Mouse (Mus musculus) forebrain, embryonic 10.5 days (tissue): ENCODE results near the gene 1700129C05Rik. TPM values are rescaled to one million over a fixed set of nuclear protein-coding genes. Genes with fewer than 3 reads are reported as not detected.

ENCODE experiments used
- DNase-seq: peaks from one replicate; pipeline ENCODE4 v3.0.0-alpha.2; 2017; ENCODE audit warnings: low spot score; ENCODE audit errors: extremely low spot score
- H3K27ac ChIP-seq: fragments of 300-500 bp; sonication (generic); 2 replicates; pipeline ENCODE4 v1.5.1; 2016; ENCODE audit warnings: mild to moderate bottlenecking
- H3K27me3 ChIP-seq: fragments of 300-500 bp; sonication (generic); 2 replicates; pipeline ENCODE4 v1.6.1; 2016; ENCODE audit warnings: mild to moderate bottlenecking; ENCODE audit not compliant: poor library complexity, severe bottlenecking
- H3K36me3 ChIP-seq: fragments of 300-500 bp; sonication (generic); replicated peaks from 2 replicates; pipeline ENCODE4 v1.6.1; 2016; ENCODE audit warnings: mild to moderate bottlenecking, moderate library complexity
- H3K4me1 ChIP-seq: fragments of 300-500 bp; sonication (generic); 2 replicates; pipeline ENCODE4 v1.6.1; 2016
- H3K4me3 ChIP-seq: fragments of 300-500 bp; sonication (generic); 2 replicates; pipeline ENCODE4 v1.5.1; 2016; ENCODE audit warnings: mild to moderate bottlenecking, moderate library complexity
- H3K9me3 ChIP-seq: fragments of 300-500 bp; sonication (generic); 2 replicates; pipeline ENCODE4 v1.6.1; 2016; ENCODE audit warnings: mild to moderate bottlenecking, moderate library complexity
- WGBS: fragments of 180-500 bp; shearing (Covaris S2); methylation state at CpG from one replicate; pipeline ENCODE4 v1.1.7; 2016; 5-methylcytosine and 5-hydroxymethylcytosine counted together
- polyA plus RNA-seq: library from polyadenylated mRNA; unstranded; fragments of >200 nt; fragmentation: Nextera tagmentation; extraction: Ambion mirVana; gene quantifications from 2 replicates; pipeline ENCODE4 v1.2.1, GENCODE M21; 2016

The 1700129C05Rik gene
- polyA plus RNA-seq: not detected in 2 replicates

- Histone ChIP-seq H3K27me3 (no peaks in the 10 kb centered on the region), H3K4me1 (no peaks in the 10 kb centered on the region), H3K4me3 (no peak within 1 kb of the TSS), H3K27ac (no peak within 1 kb of the TSS), H3K36me3 (no peaks in the 10 kb centered on the region), H3K9me3 (no peaks in the 10 kb centered on the region)
- WGBS: 96% methylated on average over 4 of the region's 4 CpGs
- DNase-seq: no peak
These were observed at the start of gene 1700129C05Rik for GRCm38 (mm10) chr14:59142793-59143192. TSS of gene 1700129C05Rik (minus strand) at chr14:59142893.

GRCm38 (mm10) chr14:59186121-59186520, 43.4 kb upstream of the 1700129C05Rik start:
- Histone ChIP-seq H3K27me3 (no peaks in the 10 kb centered on the region), H3K27ac (no peak overlapping the region), H3K36me3 (no peaks in the 10 kb centered on the region), H3K4me3 (no peak overlapping the region), H3K9me3 (no peaks in the 10 kb centered on the region), H3K4me1 (no peaks in the 10 kb centered on the region)
- no peak for DNase-seq
- 93% methylated on average over 2 of the region's 2 CpGs for WGBS

- Histone ChIP-seq H3K27ac (no peak overlapping the region), H3K27me3 (no peaks in the 10 kb centered on the region), H3K4me3 (no peak overlapping the region), H3K36me3 (no peaks in the 10 kb centered on the region), H3K9me3 (no peaks in the 10 kb centered on the region), H3K4me1 (no peaks in the 10 kb centered on the region)
- DNase-seq: no peak
These were observed 42.8 kb upstream of the 1700129C05Rik start for GRCm38 (mm10) chr14:59185514-59185913.

- H3K27me3 ChIP-seq: no peaks in the 10 kb centered on the region
- no peak overlapping the region for H3K4me3 ChIP-seq
- WGBS: 82% methylated on average over 2 of the region's 2 CpGs
- no peaks in the 10 kb centered on the region for H3K9me3 ChIP-seq
- H3K36me3 ChIP-seq: no peaks in the 10 kb centered on the region
- no peak for DNase-seq
- no peaks in the 10 kb centered on the region for H3K4me1 ChIP-seq
- no peak overlapping the region for H3K27ac ChIP-seq
These were observed 40.0 kb upstream of the 1700129C05Rik start for GRCm38 (mm10) chr14:59182732-59183131.

- Histone ChIP-seq H3K27ac (no peak within 1 kb of the TSS), H3K4me3 (no peak within 1 kb of the TSS)
- 91% methylated on average over 3 of the region's 3 CpGs for WGBS
These were observed 36.0 kb upstream of the 1700129C05Rik start, which contains the start of gene Gm5142 for GRCm38 (mm10) chr14:59178649-59179048. TSS of gene Gm5142 (minus strand) at chr14:59178749.

GRCm38 (mm10) chr14:59157016-59157698, 14.5 kb upstream of the 1700129C05Rik start:
- no peak overlapping the region for H3K4me3 ChIP-seq
- no peaks in the 10 kb centered on the region for H3K27me3 ChIP-seq
- DNase-seq: no peak
- H3K36me3 ChIP-seq: no peaks in the 10 kb centered on the region
- no peak overlapping the region for H3K27ac ChIP-seq
- no peaks in the 10 kb centered on the region for H3K4me1 ChIP-seq
- 85% methylated on average over 3 of the region's 3 CpGs for WGBS
- no peaks in the 10 kb centered on the region for H3K9me3 ChIP-seq

More at GRCm38 (mm10) chr14:59178649-59179048, 36.0 kb upstream of the 1700129C05Rik start, which contains the start of gene Gm5142:
- DNase-seq: no peak
- H3K27me3 ChIP-seq: no peaks in the 10 kb centered on the region
- no peaks in the 10 kb centered on the region for H3K36me3 ChIP-seq
- H3K4me1 ChIP-seq: no peaks in the 10 kb centered on the region
- H3K9me3 ChIP-seq: no peaks in the 10 kb centered on the region

- Histone ChIP-seq H3K36me3 (no peaks in the 10 kb centered on the region), H3K4me3 (no peak overlapping the region), H3K4me1 (no peaks in the 10 kb centered on the region), H3K27ac (no peak overlapping the region), H3K27me3 (no peaks in the 10 kb centered on the region), H3K9me3 (no peaks in the 10 kb centered on the region)
- 84% methylated on average over 2 of the region's 2 CpGs for WGBS
- DNase-seq: no peak
These were observed 12.9 kb upstream of the 1700129C05Rik start for GRCm38 (mm10) chr14:59155589-59155988.

GRCm38 (mm10) chr14:59114281-59114680, 28.4 kb downstream of the 1700129C05Rik start:
- Histone ChIP-seq H3K27ac (no peak overlapping the region), H3K4me1 (no peaks in the 10 kb centered on the region), H3K36me3 (no peaks in the 10 kb centered on the region), H3K27me3 (no peaks in the 10 kb centered on the region), H3K4me3 (no peak overlapping the region), H3K9me3 (no peaks in the 10 kb centered on the region)
- WGBS: 10% methylated on average over 2 of the region's 2 CpGs
- no peak for DNase-seq

- H3K27ac ChIP-seq: peak overlapping the region; percentile 74
- no peak overlapping the region for H3K4me3 ChIP-seq
- H3K9me3 ChIP-seq: no peaks in the 10 kb centered on the region
- DNase-seq: peak; percentile 20
- peaks cover 15% of the 10 kb centered on the region for H3K4me1 ChIP-seq
- H3K36me3 ChIP-seq: no peaks in the 10 kb centered on the region
- no peaks in the 10 kb centered on the region for H3K27me3 ChIP-seq
- 25% methylated on average over 10 of the region's 10 CpGs for WGBS
These were observed 38.6 kb downstream of the 1700129C05Rik start for GRCm38 (mm10) chr14:59104006-59104605.

- no peaks in the 10 kb centered on the region for H3K4me1 ChIP-seq
- DNase-seq: no peak
- no peaks in the 10 kb centered on the region for H3K27me3 ChIP-seq
- no peaks in the 10 kb centered on the region for H3K36me3 ChIP-seq
- no peak overlapping the region for H3K4me3 ChIP-seq
- no peak overlapping the region for H3K27ac ChIP-seq
- no peaks in the 10 kb centered on the region for H3K9me3 ChIP-seq
These were observed 49.1 kb downstream of the 1700129C05Rik start for GRCm38 (mm10) chr14:59093601-59094000.

- Histone ChIP-seq H3K4me1 (no peaks in the 10 kb centered on the region), H3K27me3 (no peaks in the 10 kb centered on the region), H3K4me3 (no peak overlapping the region), H3K36me3 (no peaks in the 10 kb centered on the region), H3K9me3 (no peaks in the 10 kb centered on the region), H3K27ac (no peak overlapping the region)
- WGBS: 48% methylated on average over 6 of the region's 6 CpGs
- no peak for DNase-seq
These were observed 58.3 kb downstream of the 1700129C05Rik start for GRCm38 (mm10) chr14:59084396-59084795.
